Mouse (Mus musculus) embryonic fibroblast, embryonic 13.5 days (primary cell): ENCODE measurements around the gene Nemf. TPM values are rescaled to one million over a fixed set of nuclear protein-coding genes. Genes with fewer than 3 reads are reported as not detected.
"Not testable (repeated sequence)": the region's sequence is repeated elsewhere in the genome, so short reads cannot be mapped to it uniquely, and the experiment has no call there.

ENCODE experiments used
- H3K27ac ChIP-seq: 2 replicates; pipeline ENCODE4 v1.5.1; 2012; ENCODE audit warnings: low read length, control low read depth, inconsistent platforms; ENCODE audit not compliant: insufficient read depth
- H3K4me1 ChIP-seq: 2 replicates; pipeline ENCODE4 v1.6.1; 2011; ENCODE audit warnings: low read length; ENCODE audit not compliant: control insufficient read depth, insufficient read depth
- H3K4me3 ChIP-seq: 2 replicates; pipeline ENCODE4 v1.5.1; 2011; ENCODE audit warnings: mild to moderate bottlenecking, control low read depth, low read length; ENCODE audit not compliant: insufficient read depth
- CTCF ChIP-seq: IDR thresholded peaks from 2 replicates; pipeline ENCODE4 v1.5.1; 2011; ENCODE audit warnings: mild to moderate bottlenecking, control low read depth, low read length, moderate library complexity, borderline replicate concordance; ENCODE audit not compliant: insufficient read depth
- POLR2A ChIP-seq: IDR thresholded peaks from 2 replicates; pipeline ENCODE4 v1.6.1; 2011; ENCODE audit warnings: low read depth, mild to moderate bottlenecking, control low read depth, low read length, moderate library complexity
- polyA plus RNA-seq: library from polyadenylated mRNA; stranded (reverse); fragments of >200 nt; gene quantifications from 2 replicates; pipeline ENCODE4 v1.2.4, GENCODE M21; 2011; ENCODE audit warnings: low read depth; ENCODE audit not compliant: missing spikeins, insufficient read length

The Nemf gene
- polyA plus RNA-seq, 1 experiment, result 70.2 TPM

- Histone ChIP-seq H3K27ac (peak overlapping the region; percentile 27; the same call in 1 of the 2 replicates), H3K4me1 (peaks cover 4% of the 10 kb centered on the region; the same call in 1 of the 2 replicates), H3K4me3 (no peak overlapping the region)
- TF ChIP-seq POLR2A (no peak), CTCF (no peak)
Measured at GRCm38 (mm10) chr12:69388321-69388869, 31.4 kb upstream of the Nemf start.

GRCm38 (mm10) chr12:69386281-69386732, 29.3 kb upstream of the Nemf start:
- not testable (repeated sequence) for H3K27ac ChIP-seq, H3K4me1 ChIP-seq, H3K4me3 ChIP-seq

- H3K27ac ChIP-seq, result no peak overlapping the region; the same call in 1 of the 2 replicates
- no peak overlapping the region for H3K4me3 ChIP-seq
- TF ChIP-seq POLR2A, result no peak
- no peak for TF ChIP-seq CTCF
- H3K4me1 ChIP-seq, result peaks cover 4% of the 10 kb centered on the region; the same call in 1 of the 2 replicates
Measured at GRCm38 (mm10) chr12:69385542-69386280, 28.7 kb upstream of the Nemf start.

- peaks cover 4% of the 10 kb centered on the region; the same call in 1 of the 2 replicates for H3K4me1 ChIP-seq
- H3K27ac ChIP-seq, result no peak overlapping the region
- no peak overlapping the region for H3K4me3 ChIP-seq
- TF ChIP-seq POLR2A (no peak), CTCF (no peak)
Measured at GRCm38 (mm10) chr12:69384606-69385005, 27.6 kb upstream of the Nemf start.

GRCm38 (mm10) chr12:69382880-69383279, 25.9 kb upstream of the Nemf start:
- TF ChIP-seq CTCF (no peak), POLR2A (no peak)
- H3K27ac ChIP-seq, result no peak overlapping the region
- H3K4me1 ChIP-seq, result peaks cover 3% of the 10 kb centered on the region; the same call in 1 of the 2 replicates
- H3K4me3 ChIP-seq, result no peak overlapping the region

- TF ChIP-seq CTCF (no peak), POLR2A (no peak)
- Histone ChIP-seq H3K4me3 (no peak overlapping the region), H3K27ac (no peak overlapping the region), H3K4me1 (peaks cover 3% of the 10 kb centered on the region; the same call in 1 of the 2 replicates)
Measured at GRCm38 (mm10) chr12:69378558-69379454, 21.8 kb upstream of the Nemf start.

- not testable (repeated sequence) for H3K27ac ChIP-seq, H3K4me1 ChIP-seq, H3K4me3 ChIP-seq
Measured at GRCm38 (mm10) chr12:69377636-69378035, 20.7 kb upstream of the Nemf start.

GRCm38 (mm10) chr12:69377188-69377587, 20.2 kb upstream of the Nemf start:
- Histone ChIP-seq H3K4me3 (no peak overlapping the region), H3K27ac (no peak overlapping the region), H3K4me1 (peaks cover 3% of the 10 kb centered on the region; the same call in 1 of the 2 replicates)
- TF ChIP-seq POLR2A (no peak), CTCF (no peak)

GRCm38 (mm10) chr12:69376132-69376531, 19.2 kb upstream of the Nemf start:
- Histone ChIP-seq H3K4me3 (peak overlapping the region; percentile 19), H3K27ac (no peak overlapping the region), H3K4me1 (peaks cover 3% of the 10 kb centered on the region; the same call in 1 of the 2 replicates)
- TF ChIP-seq POLR2A (no peak), CTCF (no peak)
